Mouse (Mus musculus): ENCODE results near the gene Rfx5.

The Rfx5 gene

GRCm38 (mm10) chr3:94989159-94989761 lies 35.4 kb downstream of the Rfx5 start:
- in situ Hi-C loops (cut with MboI, MseI) = no loop called here

- in situ Hi-C loops (cut with MboI, MseI) = loop anchor here (5.0 kb wide), 1 partner anchor 40 kb away; no protein-coding TSS in a partner anchor
Observed at GRCm38 (mm10) chr3:94996946-94997345, 43.1 kb downstream of the Rfx5 start.

- in situ Hi-C loops (cut with MboI, MseI) = no loop called here
Observed at GRCm38 (mm10) chr3:95002569-95002968, 48.7 kb downstream of the Rfx5 start.

GRCm38 (mm10) chr3:95003273-95003672 lies 49.4 kb downstream of the Rfx5 start:
- in situ Hi-C loops (cut with MboI, MseI) = no loop called here

- in situ Hi-C loops (cut with MboI, MseI) = no loop called here
Observed at GRCm38 (mm10) chr3:95005651-95006050, 51.8 kb downstream of the Rfx5 start.

- in situ Hi-C loops (cut with MboI, MseI) = no loop called here
Observed at GRCm38 (mm10) chr3:95007706-95008105, 53.8 kb downstream of the Rfx5 start.

DNA sequence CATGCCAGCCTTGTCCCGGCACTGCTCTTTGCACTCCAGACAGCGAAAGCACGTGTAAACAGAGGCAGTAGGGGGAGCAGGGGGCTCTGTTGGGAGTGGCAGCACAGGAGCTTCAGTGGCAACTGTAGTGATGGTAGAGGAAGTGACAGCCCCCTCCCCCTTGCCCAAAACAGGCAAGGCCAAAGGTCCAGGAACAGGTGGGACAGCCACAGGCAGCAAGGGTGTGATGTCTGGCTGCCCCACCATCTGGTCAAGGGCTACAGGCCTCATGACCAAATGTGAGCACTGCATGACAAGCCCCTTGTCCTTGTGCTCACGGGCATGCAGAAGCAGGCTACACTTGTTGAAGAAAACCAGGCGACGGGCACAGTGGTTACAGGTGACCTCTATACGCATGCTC lies 56.5 kb downstream of the Rfx5 start:
- in situ Hi-C loops (cut with MboI, MseI) = no loop called here
